Mouse (Mus musculus) hindbrain, embryonic 12.5 days (tissue): Measurements from ENCODE around the gene Tbx3. TPM values are rescaled to one million over a fixed set of nuclear protein-coding genes. Genes with fewer than 3 reads are reported as not detected.

Experiments
- ATAC-seq: fragments of 200-750 bp; cut with Nextera tagmentation; 2 replicates; pipeline ENCODE4 v1.8.0; 2017; ENCODE audit warnings: moderate TSS enrichment; ENCODE audit not compliant: low FRiP score
- H3K27ac ChIP-seq: fragments of 300-500 bp; sonication (generic); 2 replicates; pipeline ENCODE4 v1.5.1; 2016; ENCODE audit warnings: mild to moderate bottlenecking
- H3K27me3 ChIP-seq: fragments of 300-500 bp; sonication (generic); 2 replicates; pipeline ENCODE4 v1.6.1; 2016; ENCODE audit warnings: mild to moderate bottlenecking
- H3K36me3 ChIP-seq: fragments of 300-500 bp; sonication (generic); 2 replicates; pipeline ENCODE4 v1.6.1; 2016; ENCODE audit warnings: mild to moderate bottlenecking
- H3K4me1 ChIP-seq: fragments of 300-500 bp; sonication (generic); 2 replicates; pipeline ENCODE4 v1.6.1; 2016
- H3K4me2 ChIP-seq: fragments of 300-500 bp; sonication (generic); replicated peaks from 2 replicates; pipeline ENCODE4 v1.6.1; 2016; ENCODE audit warnings: mild to moderate bottlenecking
- H3K4me3 ChIP-seq: fragments of 300-500 bp; sonication (generic); 2 replicates; pipeline ENCODE4 v1.5.1; 2016; ENCODE audit warnings: mild to moderate bottlenecking
- H3K9ac ChIP-seq: fragments of 300-500 bp; sonication (generic); 2 replicates; pipeline ENCODE4 v1.6.1; 2016; ENCODE audit warnings: mild to moderate bottlenecking, moderate library complexity
- H3K9me3 ChIP-seq: fragments of 300-500 bp; sonication (generic); replicated peaks from 2 replicates; pipeline ENCODE4 v1.6.1; 2016; ENCODE audit warnings: mild to moderate bottlenecking
- WGBS: fragments of 180-500 bp; shearing (Covaris S2); methylation state at CpG from one replicate; pipeline ENCODE4 v1.1.7; 2016; 5-methylcytosine and 5-hydroxymethylcytosine counted together
- polyA plus RNA-seq: library from polyadenylated mRNA; unstranded; fragments of >200 nt; fragmentation: Nextera tagmentation; extraction: Ambion mirVana; gene quantifications from 2 replicates; pipeline ENCODE4 v1.2.1, GENCODE M21; 2016

Tbx3 gene
- polyA plus RNA-seq, 1 experiment from 2014 or later: 8.9 TPM

- H3K27ac ChIP-seq: no peak overlapping the region
- no peak overlapping the region for H3K9ac ChIP-seq
- H3K4me1 ChIP-seq: 0 out of 2 replicates have a peak, but pooled peaks cover 2% of the 10 kb centered on the region
- no peak overlapping the region for H3K4me2 ChIP-seq
- no peak for ATAC-seq
- no peak overlapping the region for H3K4me3 ChIP-seq
- no peaks in the 10 kb centered on the region for H3K36me3 ChIP-seq
- 1% methylated on average over 15 of the region's 15 CpGs for WGBS
- H3K9me3 ChIP-seq: no peaks in the 10 kb centered on the region
- peaks cover 98% of the 10 kb centered on the region for H3K27me3 ChIP-seq
These were observed 7.2 kb upstream of the Tbx3 start for GRCm38 (mm10) chr5:119663241-119663640.

- Histone ChIP-seq H3K27ac (no peak overlapping the region), H3K9me3 (no peaks in the 10 kb centered on the region), H3K27me3 (peaks cover 98% of the 10 kb centered on the region), H3K4me3 (no peak overlapping the region), H3K36me3 (no peaks in the 10 kb centered on the region), H3K4me2 (no peak overlapping the region), H3K4me1 (0 out of 2 replicates have a peak, but pooled peaks cover 2% of the 10 kb centered on the region), H3K9ac (no peak overlapping the region)
- no peak for ATAC-seq
- WGBS: 0% methylated on average over 5 of the region's 5 CpGs
These were observed 6.7 kb upstream of the Tbx3 start for GRCm38 (mm10) chr5:119663747-119664146.

- Histone ChIP-seq H3K9me3 (no peaks in the 10 kb centered on the region), H3K36me3 (no peaks in the 10 kb centered on the region), H3K9ac (no peak overlapping the region), H3K27ac (no peak overlapping the region), H3K27me3 (peaks cover 97% of the 10 kb centered on the region), H3K4me1 (peaks cover 16% of the 10 kb centered on the region), H3K4me2 (no peak overlapping the region), H3K4me3 (no peak overlapping the region)
- ATAC-seq: no peak
- WGBS: 4% methylated on average over 6 of the region's 6 CpGs
These were observed 4.7 kb upstream of the Tbx3 start for GRCm38 (mm10) chr5:119665739-119666138.

- Histone ChIP-seq H3K4me1 (peaks cover 16% of the 10 kb centered on the region), H3K9ac (no peak overlapping the region), H3K27me3 (peaks cover 94% of the 10 kb centered on the region), H3K36me3 (no peaks in the 10 kb centered on the region), H3K27ac (no peak overlapping the region), H3K4me2 (no peak overlapping the region), H3K4me3 (no peak overlapping the region), H3K9me3 (no peaks in the 10 kb centered on the region)
- 2% methylated on average over 13 of the region's 13 CpGs for WGBS
- no peak for ATAC-seq
These were observed 3.0 kb upstream of the Tbx3 start for GRCm38 (mm10) chr5:119667356-119667940.

GRCm38 (mm10) chr5:119668191-119668912, 2.1 kb upstream of the Tbx3 start:
- no peak for ATAC-seq
- WGBS: 2% methylated on average over 34 of the region's 34 CpGs
- Histone ChIP-seq H3K36me3 (no peaks in the 10 kb centered on the region), H3K4me2 (no peak overlapping the region), H3K4me1 (peaks cover 16% of the 10 kb centered on the region), H3K4me3 (no peak overlapping the region), H3K9me3 (no peaks in the 10 kb centered on the region), H3K27ac (no peak overlapping the region), H3K9ac (no peak overlapping the region), H3K27me3 (peaks cover 94% of the 10 kb centered on the region)

GRCm38 (mm10) chr5:119668913-119669411, 1.5 kb upstream of the Tbx3 start:
- no peak for ATAC-seq
- Histone ChIP-seq H3K27ac (no peak overlapping the region), H3K36me3 (no peaks in the 10 kb centered on the region), H3K27me3 (peaks cover 92% of the 10 kb centered on the region), H3K4me2 (no peak overlapping the region), H3K9ac (no peak overlapping the region), H3K4me1 (peaks cover 16% of the 10 kb centered on the region), H3K9me3 (no peaks in the 10 kb centered on the region), H3K4me3 (no peak overlapping the region)
- WGBS: 3% methylated on average over 14 of the region's 18 CpGs

- WGBS: 1% methylated on average over 60 of the region's 61 CpGs
- ATAC-seq: no peak
- peak overlapping the region; percentile 60; the same call in 1 of the 2 replicates for H3K27ac ChIP-seq
These were observed 516 bp upstream of the Tbx3 start for GRCm38 (mm10) chr5:119669741-119670565.

GRCm38 (mm10) chr5:119671124-119671801, 794 bp downstream of the Tbx3 start:
- Histone ChIP-seq H3K27me3 (peaks cover 92% of the 10 kb centered on the region), H3K9me3 (no peaks in the 10 kb centered on the region), H3K9ac (no peak overlapping the region), H3K4me1 (peaks cover 16% of the 10 kb centered on the region), H3K36me3 (no peaks in the 10 kb centered on the region), H3K4me3 (peak overlapping the region; percentile 23), H3K4me2 (peak overlapping the region; percentile 50), H3K27ac (peak overlapping the region; percentile 40)
- whole genome bisulfite sequencing: 0% methylated on average over 40 of the region's 40 CpGs
- ATAC-seq: no peak

More at GRCm38 (mm10) chr5:119669741-119670565, 516 bp upstream of the Tbx3 start:
- H3K9ac ChIP-seq: peak overlapping the region; percentile 2
- peaks cover 16% of the 10 kb centered on the region for H3K4me1 ChIP-seq
- H3K4me2 ChIP-seq: peak overlapping the region; percentile 50
- no peaks in the 10 kb centered on the region for H3K9me3 ChIP-seq
- no peaks in the 10 kb centered on the region for H3K36me3 ChIP-seq
- peaks cover 92% of the 10 kb centered on the region for H3K27me3 ChIP-seq
- peak overlapping the region; percentile 21 for H3K4me3 ChIP-seq

- no peak for ATAC-seq
- Histone ChIP-seq H3K27ac (peak overlapping the region; percentile 40; the same call in 1 of the 2 replicates), H3K9me3 (no peaks in the 10 kb centered on the region), H3K4me1 (peaks cover 16% of the 10 kb centered on the region), H3K9ac (no peak overlapping the region), H3K36me3 (no peaks in the 10 kb centered on the region), H3K27me3 (peaks cover 92% of the 10 kb centered on the region), H3K4me3 (peak overlapping the region; percentile 23), H3K4me2 (peak overlapping the region; percentile 50)
- WGBS: under 1% methylated on average over 23 of the region's 23 CpGs
These were observed 1.5 kb downstream of the Tbx3 start for GRCm38 (mm10) chr5:119671965-119672347.

- no peak for ATAC-seq
- Histone ChIP-seq H3K9me3 (no peaks in the 10 kb centered on the region), H3K27me3 (peaks cover 92% of the 10 kb centered on the region), H3K4me3 (peak overlapping the region; percentile 23), H3K27ac (0 out of 2 replicates have a peak overlapping the region, but pooled peaks have one; percentile 12), H3K36me3 (no peaks in the 10 kb centered on the region), H3K4me2 (peak overlapping the region; percentile 50; the same call in 1 of the 2 replicates), H3K9ac (no peak overlapping the region), H3K4me1 (peaks cover 16% of the 10 kb centered on the region)
- under 1% methylated on average over 19 of the region's 19 CpGs for WGBS
These were observed 2.0 kb downstream of the Tbx3 start for GRCm38 (mm10) chr5:119672348-119672983.

GRCm38 (mm10) chr5:119672984-119673600, 2.6 kb downstream of the Tbx3 start:
- no peak for ATAC-seq
- Histone ChIP-seq H3K27ac (no peak overlapping the region), H3K4me2 (no peak overlapping the region; the same call in 1 of the 2 replicates), H3K9ac (no peak overlapping the region), H3K4me3 (peak overlapping the region; percentile 23; the same call in 1 of the 2 replicates), H3K27me3 (peaks cover 92% of the 10 kb centered on the region), H3K9me3 (no peaks in the 10 kb centered on the region), H3K36me3 (no peaks in the 10 kb centered on the region), H3K4me1 (peaks cover 16% of the 10 kb centered on the region)
- WGBS: under 1% methylated on average over 17 of the region's 17 CpGs
